Mouse (Mus musculus): ENCODE measurements around the gene Podxl.

- TF ChIP-seq USF1 (IDR thresholded peaks at IDR 0.05; ENCODE audit: low read depth) (no peak), CTCF (IDR thresholded peaks at IDR 0.05; ENCODE audit: control insufficient read depth, insufficient read depth, insufficient read length) (no peak), MAX (IDR thresholded peaks at IDR 0.05) (no peak), MYOG (IDR thresholded peaks at IDR 0.05; ENCODE audit: control insufficient read depth, extremely low read depth, insufficient read length) (no peak), CEBPB (IDR thresholded peaks at IDR 0.05; ENCODE audit: low read depth) (no peak), MYOD1 (IDR thresholded peaks at IDR 0.05; ENCODE audit: control insufficient read depth, insufficient read length, low read depth) (no peak), FOSL1 (IDR thresholded peaks at IDR 0.05; ENCODE audit: insufficient read depth, low read length, poor library complexity, severe bottlenecking) (no peak)
Measured at GRCm38 (mm10) chr6:31537193-31537592, 26.6 kb downstream of the Podxl start.
